Mouse (Mus musculus): ENCODE results near the gene Kctd18.

Kctd18 gene

GRCm38 (mm10) chr1:57989052-57989600 is 29.6 kb downstream of the Kctd18 start:
- DNase-seq = no peak

- no peak for DNase-seq
Measured at GRCm38 (mm10) chr1:57976860-57977259, 41.9 kb downstream of the Kctd18 start.

- no peak for DNase-seq
Measured at GRCm38 (mm10) chr1:57971588-57971987, 47.2 kb downstream of the Kctd18 start.

GRCm38 (mm10) chr1:57969327-57970271 is 49.2 kb downstream of the Kctd18 start:
- DNase-seq = peak; percentile 84

DNA sequence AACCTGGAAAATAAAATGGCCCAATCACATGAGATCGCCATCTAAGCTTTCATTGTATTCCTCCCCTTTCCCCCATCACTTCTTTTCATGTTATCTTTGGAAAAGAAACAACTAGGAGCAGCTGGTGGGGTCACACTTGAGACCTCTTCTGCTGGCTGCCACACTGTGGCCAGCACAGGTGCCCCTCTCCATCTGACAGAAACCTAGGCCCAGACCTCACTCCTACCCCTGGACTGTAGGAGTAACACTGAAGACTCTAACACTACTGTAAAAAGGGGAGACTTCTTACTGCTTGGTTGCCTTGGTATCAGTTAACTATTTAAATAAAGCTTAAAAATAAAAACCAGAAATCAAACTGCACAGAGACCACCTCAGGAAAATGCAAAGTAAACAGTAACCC is 63.0 kb downstream of the Kctd18 start:
- DNase-seq = no peak

DNA sequence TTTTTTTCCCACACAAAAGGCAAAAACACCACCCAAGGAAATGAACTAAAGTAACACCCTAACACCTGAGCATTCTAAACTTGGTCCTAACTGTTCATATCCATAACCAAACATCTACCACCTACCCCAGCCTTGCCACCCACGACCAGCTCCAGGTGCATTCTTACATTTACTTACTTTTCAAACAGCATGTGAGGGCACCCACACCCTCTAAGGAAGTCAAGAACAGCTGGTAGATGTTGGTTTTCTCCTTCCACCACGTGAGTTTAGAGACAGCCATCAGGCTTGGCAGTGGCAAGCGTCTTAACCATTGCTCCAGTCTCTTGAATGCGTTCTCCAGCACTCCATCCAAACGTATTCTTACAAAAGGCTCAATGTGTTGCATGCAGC is 64.4 kb downstream of the Kctd18 start:
- DNase-seq = no peak

GRCm38 (mm10) chr1:57953586-57954375 is 65.0 kb downstream of the Kctd18 start:
- no peak for DNase-seq

GRCm38 (mm10) chr1:57952509-57952908 is 66.2 kb downstream of the Kctd18 start:
- no peak for DNase-seq

DNA sequence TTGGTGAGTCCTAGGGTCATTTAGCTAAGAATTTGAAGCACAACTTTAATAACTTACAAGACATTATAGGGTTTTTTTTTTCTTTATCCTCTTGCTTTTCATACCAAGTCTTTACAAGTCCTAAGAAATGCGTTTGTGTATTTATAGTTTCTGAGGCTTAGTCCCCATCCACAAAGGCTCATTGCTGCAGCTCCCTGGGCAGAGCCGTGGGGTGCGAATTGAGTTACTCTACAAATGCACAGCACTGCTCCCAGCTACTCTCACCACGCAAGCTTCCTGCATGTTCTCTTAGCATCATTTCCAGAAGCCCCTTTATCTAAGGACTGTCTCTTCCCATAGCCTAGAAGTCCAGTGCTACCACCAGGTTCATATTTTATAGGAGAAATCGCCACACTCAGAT is 69.0 kb downstream of the Kctd18 start:
- no peak for DNase-seq

DNA sequence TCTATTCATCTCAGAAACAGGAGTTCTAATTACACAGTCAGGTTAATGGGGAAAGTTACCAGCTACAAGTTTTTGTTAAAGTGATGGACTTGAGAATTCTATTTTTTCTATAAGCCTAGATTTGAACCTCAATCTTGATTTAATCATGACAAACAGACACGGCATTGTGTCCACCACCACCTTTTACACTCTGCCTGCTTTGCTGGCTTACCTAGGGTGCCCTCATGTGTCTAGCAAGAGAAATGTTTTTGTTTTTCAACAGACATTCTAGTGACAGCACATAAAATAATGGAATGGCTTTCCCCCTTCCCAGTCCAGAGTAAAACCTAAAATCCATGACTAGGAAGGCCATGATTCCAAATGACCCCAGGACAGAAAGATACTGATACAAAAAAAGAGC is 69.6 kb downstream of the Kctd18 start:
- DNase-seq = no peak

DNA sequence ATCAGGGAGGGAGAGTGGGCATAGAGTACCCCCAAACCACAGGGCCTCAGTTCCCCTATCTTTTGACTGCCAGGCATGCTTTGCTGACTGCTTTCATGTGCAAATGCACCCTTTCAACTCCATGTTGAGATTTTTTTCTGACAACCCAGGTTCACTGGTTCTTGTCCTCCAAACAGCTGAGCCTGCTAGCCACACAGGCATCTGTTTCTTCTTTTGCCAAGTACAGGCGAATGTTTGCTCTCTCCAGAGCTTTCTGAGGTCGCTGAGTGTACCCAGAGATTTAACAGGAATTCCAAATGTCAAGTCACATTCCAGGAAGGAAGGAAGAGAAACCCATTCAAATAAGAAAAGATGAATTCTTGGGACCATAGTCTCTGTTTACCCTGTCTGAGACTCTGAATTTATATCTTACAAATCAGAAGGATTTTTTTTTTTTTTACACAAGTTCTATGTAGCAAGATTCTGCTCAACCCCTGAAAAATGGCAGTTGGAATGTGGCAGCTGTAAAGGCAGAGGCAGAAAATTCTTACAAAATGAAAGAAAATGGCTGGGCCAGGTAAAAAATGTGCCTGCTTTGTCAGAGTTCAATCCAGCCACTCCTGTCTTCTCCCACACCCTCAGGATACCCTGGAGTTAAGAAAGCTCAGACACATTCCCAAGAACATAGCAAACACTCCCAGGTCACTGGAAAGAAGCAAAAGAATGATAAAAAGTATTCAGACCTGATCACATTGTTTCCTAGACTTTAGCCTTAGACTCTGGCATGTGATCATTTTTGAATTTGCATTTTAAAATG is 71.0 kb downstream of the Kctd18 start:
- DNase-seq = no peak

DNA sequence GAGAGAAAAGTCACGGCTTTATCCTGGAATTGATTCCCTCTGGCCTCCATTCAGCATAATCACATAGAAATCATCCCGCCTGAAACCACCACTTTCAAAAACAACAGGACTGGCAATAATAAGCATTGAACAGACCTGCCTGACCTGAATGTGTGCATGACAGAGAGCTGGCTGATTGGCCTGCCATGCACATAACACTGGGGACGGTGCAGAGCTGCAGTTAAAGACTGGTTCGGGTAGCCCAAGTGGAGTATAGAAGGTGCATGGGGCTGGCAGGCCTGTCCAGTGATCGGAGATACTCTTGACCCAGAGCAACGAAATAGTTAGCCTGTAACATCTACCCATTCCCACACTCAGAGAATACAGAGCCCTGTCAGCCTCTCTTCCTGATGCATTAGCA is 76.5 kb downstream of the Kctd18 start:
- DNase-seq = no peak

- no peak for DNase-seq
Measured at GRCm38 (mm10) chr1:57941734-57942133, 77.0 kb downstream of the Kctd18 start.

GRCm38 (mm10) chr1:57941095-57941494 is 77.7 kb downstream of the Kctd18 start:
- DNase-seq = no peak

DNA sequence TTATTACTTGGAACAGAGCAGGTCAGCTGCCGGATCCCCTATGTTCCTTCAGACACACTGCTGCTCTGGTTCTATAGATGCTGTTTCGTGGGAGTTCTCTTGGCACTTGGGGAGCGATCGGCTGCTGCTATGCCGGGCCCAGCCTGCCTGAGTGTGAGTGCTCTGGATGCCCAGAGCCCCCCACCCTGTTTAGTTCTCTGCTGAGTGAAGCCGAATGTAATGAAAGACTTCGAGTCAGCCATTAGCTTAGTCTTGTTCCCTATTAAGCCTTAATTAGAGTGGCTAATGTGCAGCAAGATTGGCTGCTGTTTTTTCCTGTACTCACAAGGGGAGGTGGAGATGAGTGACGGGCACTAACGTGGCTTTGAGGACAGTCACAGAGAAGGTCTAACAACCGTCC is 78.1 kb downstream of the Kctd18 start:
- DNase-seq = no peak

- no peak for DNase-seq
Measured at GRCm38 (mm10) chr1:57934287-57934686, 84.5 kb downstream of the Kctd18 start.

GRCm38 (mm10) chr1:57918567-57918966 is 100.2 kb downstream of the Kctd18 start:
- DNase-seq = no peak

DNA sequence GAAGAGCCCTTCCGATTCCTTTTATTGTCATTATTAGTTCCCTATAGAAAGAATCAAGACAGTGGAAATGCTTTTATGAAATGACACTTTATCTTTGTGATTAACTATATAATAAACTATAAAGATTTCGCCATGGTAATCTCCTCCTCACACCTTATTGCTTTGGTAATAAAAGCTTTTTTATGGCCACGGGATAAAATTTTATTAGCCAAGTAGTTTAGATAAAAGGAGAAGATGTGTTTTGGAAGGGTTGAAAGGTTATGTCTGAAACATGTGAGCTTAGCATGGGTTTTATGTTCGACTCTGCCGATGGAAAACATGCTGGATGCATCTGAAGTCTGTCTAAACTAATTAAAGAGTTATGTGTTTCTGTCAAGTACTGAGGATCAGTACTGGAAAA is 101.4 kb downstream of the Kctd18 start:
- no peak for DNase-seq

DNA sequence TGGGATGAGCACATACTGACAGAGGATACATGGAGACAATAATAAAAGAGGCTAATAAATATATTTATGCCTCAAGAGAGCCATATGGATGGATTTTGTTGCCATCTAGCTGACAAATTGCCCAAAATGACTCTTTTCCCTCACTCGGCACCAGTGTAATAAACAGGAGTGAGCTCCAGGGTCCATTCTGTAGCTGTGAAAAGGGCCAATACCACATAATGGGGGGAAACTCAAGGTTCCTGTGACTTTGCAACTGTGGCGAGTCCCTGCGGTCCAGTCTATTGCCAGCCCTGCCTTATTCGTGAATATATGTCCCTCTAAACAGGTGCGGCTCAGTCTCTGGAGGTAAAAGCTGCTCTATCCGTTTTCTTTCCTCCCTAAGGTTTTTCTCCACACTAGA is 107.2 kb downstream of the Kctd18 start:
- DNase-seq = no peak

GRCm38 (mm10) chr1:57906312-57906711 is 112.4 kb downstream of the Kctd18 start:
- no peak for DNase-seq

- DNase-seq = no peak
Measured at GRCm38 (mm10) chr1:57905912-57906311, 112.8 kb downstream of the Kctd18 start.

Measured in thymus, adult 18-20 months (tissue).